Mouse (Mus musculus): Measurements from ENCODE around the gene Secisbp2l. TPM values are rescaled to one million over a fixed set of nuclear protein-coding genes. Genes with fewer than 3 reads are reported as not detected.
A peak's percentile ranks its signal among the peaks of the same experiment; 100 is the strongest.

The Secisbp2l gene
- 4.5 and 5.4 TPM in 2 replicates for polyA plus RNA-seq (2015; fragmentation: Nextera tagmentation; extraction: Ambion mirVana)

GRCm38 (mm10) chr2:125782719-125783109 is at the start of gene Secisbp2l:
TSS of gene Secisbp2l (minus strand) at chr2:125782870.
- peak within 1 kb of the TSS; percentile 82 for H3K27ac ChIP-seq (replicated peaks)
- H3K27me3 ChIP-seq: peaks cover 8% of the 10 kb centered on the region; the same call in 1 of the 2 replicates
- ATAC-seq (ENCODE audit: insufficient read depth): peak; percentile 99
- peak within 1 kb of the TSS; percentile 85 for H3K4me2 ChIP-seq
- peak within 1 kb of the TSS; percentile 98 for H3K9ac ChIP-seq
- peaks cover 24% of the 10 kb centered on the region for H3K4me1 ChIP-seq (replicated peaks)
- WGBS (ENCODE audit: insufficient replicate concordance): under 1% methylated on average over 28 of the region's 28 CpGs
- peak within 1 kb of the TSS; percentile 98 for H3K4me3 ChIP-seq (replicated peaks)
- H3K36me3 ChIP-seq (replicated peaks): 0 out of 2 replicates have a peak, but pooled peaks cover 6% of the 10 kb centered on the region
- no peaks in the 10 kb centered on the region for H3K9me3 ChIP-seq (replicated peaks)

DNA sequence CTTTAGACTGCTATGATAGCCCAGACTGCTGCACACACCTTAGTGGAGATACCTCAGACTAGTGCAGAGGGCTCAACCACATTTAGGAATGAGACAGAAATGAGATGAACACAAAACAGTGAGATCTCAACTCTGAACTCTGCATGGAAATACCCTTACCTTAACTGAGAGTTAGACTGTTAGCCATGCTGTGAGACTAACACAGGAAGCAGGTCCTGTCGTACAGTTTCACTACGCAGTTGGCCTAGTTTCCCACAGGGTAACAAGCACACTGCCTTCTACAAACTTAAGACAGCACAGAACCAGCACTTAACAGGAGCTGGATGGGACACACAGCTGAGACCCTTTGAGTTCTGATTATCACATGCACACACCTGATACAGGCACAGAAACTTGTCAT is 47.3 kb upstream of the Secisbp2l start:
- H3K27ac ChIP-seq (replicated peaks): no peak overlapping the region
- no peak overlapping the region for H3K4me3 ChIP-seq (replicated peaks)
- peaks cover 51% of the 10 kb centered on the region for H3K36me3 ChIP-seq (replicated peaks)
- no peaks in the 10 kb centered on the region for H3K27me3 ChIP-seq
- no peaks in the 10 kb centered on the region for H3K4me1 ChIP-seq (replicated peaks)
- H3K9me3 ChIP-seq (replicated peaks): no peaks in the 10 kb centered on the region
- H3K4me2 ChIP-seq: no peak overlapping the region
- ATAC-seq (ENCODE audit: insufficient read depth): no peak
- 80% methylated on average over 2 of the region's 2 CpGs for WGBS (ENCODE audit: insufficient replicate concordance)
- H3K9ac ChIP-seq: no peak overlapping the region

- no peaks in the 10 kb centered on the region for H3K9me3 ChIP-seq (replicated peaks)
- no peak overlapping the region for H3K9ac ChIP-seq
- H3K4me3 ChIP-seq (replicated peaks): no peak overlapping the region
- no peaks in the 10 kb centered on the region for H3K27me3 ChIP-seq
- H3K4me1 ChIP-seq (replicated peaks): no peaks in the 10 kb centered on the region
- ATAC-seq (ENCODE audit: insufficient read depth): no peak
- no peak overlapping the region for H3K4me2 ChIP-seq
- peaks cover 32% of the 10 kb centered on the region for H3K36me3 ChIP-seq (replicated peaks)
- WGBS (ENCODE audit: insufficient replicate concordance): 78% methylated on average over 4 of the region's 4 CpGs
- H3K27ac ChIP-seq (replicated peaks): no peak overlapping the region
Measured at GRCm38 (mm10) chr2:125827898-125828297, 45.2 kb upstream of the Secisbp2l start.

DNA sequence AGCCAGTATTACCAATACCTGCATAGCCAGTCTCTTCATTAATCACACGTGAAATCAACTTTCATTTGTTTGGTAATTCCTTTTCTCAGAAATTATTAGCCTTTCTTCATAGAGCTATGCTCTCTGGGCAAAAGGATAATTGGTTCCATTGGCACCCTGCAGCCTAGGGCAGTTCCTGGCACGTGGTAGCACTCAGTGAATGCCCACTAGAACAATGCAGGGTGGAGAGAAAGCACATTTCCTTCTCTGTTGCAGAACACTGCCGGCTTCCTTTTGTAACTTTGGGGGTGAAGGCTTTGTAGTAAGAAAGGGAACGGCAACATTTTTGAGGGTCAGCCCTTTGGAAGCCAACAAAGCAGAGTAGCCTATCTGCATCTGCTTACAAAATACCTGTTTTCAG is 43.5 kb upstream of the Secisbp2l start:
- no peak for ATAC-seq (ENCODE audit: insufficient read depth)
- no peak overlapping the region for H3K9ac ChIP-seq
- H3K36me3 ChIP-seq (replicated peaks): peaks cover 17% of the 10 kb centered on the region
- H3K9me3 ChIP-seq (replicated peaks): no peaks in the 10 kb centered on the region
- H3K4me3 ChIP-seq (replicated peaks): no peak overlapping the region
- no peaks in the 10 kb centered on the region for H3K4me1 ChIP-seq (replicated peaks)
- H3K27ac ChIP-seq (replicated peaks): no peak overlapping the region
- 53% methylated on average over 4 of the region's 4 CpGs for WGBS (ENCODE audit: insufficient replicate concordance)
- H3K4me2 ChIP-seq: no peak overlapping the region
- no peaks in the 10 kb centered on the region for H3K27me3 ChIP-seq

- H3K9me3 ChIP-seq (replicated peaks): no peaks in the 10 kb centered on the region
- no peak overlapping the region for H3K9ac ChIP-seq
- WGBS (ENCODE audit: insufficient replicate concordance): 67% methylated on average over 4 of the region's 4 CpGs
- H3K4me1 ChIP-seq (replicated peaks): no peaks in the 10 kb centered on the region
- H3K27ac ChIP-seq (replicated peaks): no peak overlapping the region
- H3K4me3 ChIP-seq (replicated peaks): no peak overlapping the region
- no peak overlapping the region for H3K4me2 ChIP-seq
- no peak for ATAC-seq (ENCODE audit: insufficient read depth)
- H3K27me3 ChIP-seq: no peaks in the 10 kb centered on the region
- no peaks in the 10 kb centered on the region for H3K36me3 ChIP-seq (replicated peaks)
Measured at GRCm38 (mm10) chr2:125820397-125820796, 37.7 kb upstream of the Secisbp2l start.

DNA sequence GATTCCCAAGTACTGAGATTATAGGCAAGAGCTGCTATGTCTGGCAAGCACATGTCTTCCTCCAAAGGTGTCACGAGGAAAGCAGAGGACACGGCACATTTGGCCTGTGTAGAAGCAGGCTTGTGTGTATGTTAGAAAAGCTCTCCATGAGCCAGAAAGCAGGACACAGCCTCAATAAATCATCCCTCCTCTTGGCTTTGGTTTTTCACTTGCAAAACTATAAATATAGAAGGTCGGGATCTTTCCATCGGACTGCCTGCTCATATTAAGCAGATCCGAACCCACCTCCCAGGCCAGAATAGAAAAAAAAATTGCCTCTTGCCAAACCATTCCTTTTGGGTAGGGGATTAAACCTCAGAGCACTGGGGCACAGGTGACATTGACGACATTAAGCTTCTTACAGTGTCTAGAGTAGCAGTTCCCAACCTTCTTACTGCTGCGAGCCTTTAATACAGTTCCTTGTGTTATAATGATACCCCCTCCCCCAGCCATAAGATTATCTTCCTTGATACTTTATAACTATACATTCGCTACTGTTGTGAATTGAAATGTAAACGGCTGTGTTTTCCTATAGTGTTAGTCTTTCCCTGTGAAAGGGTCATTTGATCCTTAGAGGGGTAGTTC is 31.4 kb upstream of the Secisbp2l start:
- Histone ChIP-seq H3K27me3 (no peaks in the 10 kb centered on the region), H3K4me3 (replicated peaks) (no peak overlapping the region), H3K4me2 (no peak overlapping the region), H3K9ac (no peak overlapping the region), H3K27ac (replicated peaks) (no peak overlapping the region), H3K4me1 (replicated peaks) (no peaks in the 10 kb centered on the region), H3K9me3 (replicated peaks) (no peaks in the 10 kb centered on the region), H3K36me3 (replicated peaks) (no peaks in the 10 kb centered on the region)
- WGBS (ENCODE audit: insufficient replicate concordance): 63% methylated on average over 9 of the region's 9 CpGs
- no peak for ATAC-seq (ENCODE audit: insufficient read depth)

- WGBS (ENCODE audit: insufficient replicate concordance): 14% methylated on average over 2 of the region's 2 CpGs
- Histone ChIP-seq H3K4me1 (replicated peaks) (no peaks in the 10 kb centered on the region), H3K9ac (no peak overlapping the region), H3K4me3 (replicated peaks) (no peak overlapping the region), H3K9me3 (replicated peaks) (no peaks in the 10 kb centered on the region), H3K27ac (replicated peaks) (no peak overlapping the region), H3K36me3 (replicated peaks) (no peaks in the 10 kb centered on the region), H3K27me3 (no peaks in the 10 kb centered on the region), H3K4me2 (no peak overlapping the region)
- ATAC-seq (ENCODE audit: insufficient read depth): no peak
Measured at GRCm38 (mm10) chr2:125811332-125811731, 28.7 kb upstream of the Secisbp2l start.

GRCm38 (mm10) chr2:125809551-125809950 is 26.9 kb upstream of the Secisbp2l start:
- no peaks in the 10 kb centered on the region for H3K36me3 ChIP-seq (replicated peaks)
- WGBS (ENCODE audit: insufficient replicate concordance): 65% methylated on average over 7 of the region's 7 CpGs
- no peak overlapping the region for H3K27ac ChIP-seq (replicated peaks)
- no peak overlapping the region for H3K9ac ChIP-seq
- H3K4me1 ChIP-seq (replicated peaks): no peaks in the 10 kb centered on the region
- no peaks in the 10 kb centered on the region for H3K27me3 ChIP-seq
- no peak overlapping the region for H3K4me2 ChIP-seq
- H3K9me3 ChIP-seq (replicated peaks): no peaks in the 10 kb centered on the region
- no peak for ATAC-seq (ENCODE audit: insufficient read depth)
- H3K4me3 ChIP-seq (replicated peaks): no peak overlapping the region

DNA sequence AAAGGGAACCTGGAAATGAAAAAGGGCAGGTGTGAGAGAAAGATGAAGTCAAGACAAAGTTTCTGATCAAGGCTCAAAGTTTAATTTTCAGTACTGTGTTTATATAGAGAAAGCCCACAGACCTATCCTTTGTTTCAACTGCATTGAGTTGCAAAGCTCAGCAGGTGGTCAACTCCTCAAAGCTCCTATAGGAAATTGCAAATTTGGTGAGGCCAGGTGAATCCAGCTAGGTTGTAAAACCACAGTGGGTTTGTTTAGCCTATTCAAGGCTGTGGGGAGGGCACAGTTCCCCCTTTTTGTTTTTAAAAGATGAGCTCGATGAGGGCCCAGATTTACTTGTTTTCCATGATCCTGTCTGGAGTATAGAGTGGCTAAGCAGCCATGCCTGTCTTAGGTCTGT is 23.2 kb upstream of the Secisbp2l start:
- H3K4me3 ChIP-seq (replicated peaks): no peak overlapping the region
- 33% methylated on average over 1 of the region's 1 CpGs for WGBS (ENCODE audit: insufficient replicate concordance)

GRCm38 (mm10) chr2:125801947-125802346 is 19.3 kb upstream of the Secisbp2l start:
- ATAC-seq (ENCODE audit: insufficient read depth): no peak
- no peaks in the 10 kb centered on the region for H3K4me1 ChIP-seq (replicated peaks)
- 57% methylated on average over 4 of the region's 4 CpGs for WGBS (ENCODE audit: insufficient replicate concordance)
- no peaks in the 10 kb centered on the region for H3K36me3 ChIP-seq (replicated peaks)
- no peak overlapping the region for H3K27ac ChIP-seq (replicated peaks)
- H3K27me3 ChIP-seq: no peaks in the 10 kb centered on the region
- H3K9me3 ChIP-seq (replicated peaks): no peaks in the 10 kb centered on the region
- no peak overlapping the region for H3K4me2 ChIP-seq
- H3K4me3 ChIP-seq (replicated peaks): no peak overlapping the region
- no peak overlapping the region for H3K9ac ChIP-seq

More for the DNA sequence above, 23.2 kb upstream of the Secisbp2l start:
- no peak overlapping the region for H3K9ac ChIP-seq
- H3K9me3 ChIP-seq (replicated peaks): no peaks in the 10 kb centered on the region
- no peak overlapping the region for H3K27ac ChIP-seq (replicated peaks)
- no peak overlapping the region for H3K4me2 ChIP-seq
- no peaks in the 10 kb centered on the region for H3K27me3 ChIP-seq
- no peak for ATAC-seq (ENCODE audit: insufficient read depth)
- H3K36me3 ChIP-seq (replicated peaks): no peaks in the 10 kb centered on the region
- H3K4me1 ChIP-seq (replicated peaks): no peaks in the 10 kb centered on the region

DNA sequence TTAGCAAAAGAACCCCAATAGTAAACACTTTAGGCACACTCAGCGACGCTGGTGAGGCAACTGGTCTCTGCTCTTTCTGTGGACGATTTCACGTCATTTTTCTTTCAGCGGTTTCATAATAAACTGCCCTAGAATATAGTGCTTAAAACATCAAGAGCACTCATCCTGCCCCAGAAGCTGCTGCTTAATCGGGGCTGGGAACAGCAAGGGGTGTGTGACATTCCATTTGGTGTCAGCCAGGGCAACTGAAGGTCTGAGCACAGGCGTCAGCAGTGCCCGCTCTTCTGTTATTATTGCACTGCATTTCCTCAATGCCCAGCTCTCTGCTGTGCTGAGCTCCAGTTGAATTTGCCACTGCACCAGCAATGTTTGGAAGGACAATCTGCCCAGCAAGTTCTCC is 18.4 kb upstream of the Secisbp2l start:
- Histone ChIP-seq H3K27me3 (no peaks in the 10 kb centered on the region), H3K9me3 (replicated peaks) (no peaks in the 10 kb centered on the region), H3K36me3 (replicated peaks) (no peaks in the 10 kb centered on the region), H3K27ac (replicated peaks) (no peak overlapping the region), H3K4me3 (replicated peaks) (no peak overlapping the region), H3K9ac (no peak overlapping the region), H3K4me1 (replicated peaks) (no peaks in the 10 kb centered on the region), H3K4me2 (no peak overlapping the region)
- WGBS (ENCODE audit: insufficient replicate concordance): 56% methylated on average over 8 of the region's 8 CpGs
- no peak for ATAC-seq (ENCODE audit: insufficient read depth)

- no peak overlapping the region for H3K4me2 ChIP-seq
- no peak overlapping the region for H3K27ac ChIP-seq (replicated peaks)
- H3K9ac ChIP-seq: no peak overlapping the region
- no peak overlapping the region for H3K4me3 ChIP-seq (replicated peaks)
- no peaks in the 10 kb centered on the region for H3K4me1 ChIP-seq (replicated peaks)
- H3K27me3 ChIP-seq: no peaks in the 10 kb centered on the region
- H3K36me3 ChIP-seq (replicated peaks): no peaks in the 10 kb centered on the region
- ATAC-seq (ENCODE audit: insufficient read depth): no peak
- H3K9me3 ChIP-seq (replicated peaks): no peaks in the 10 kb centered on the region
- WGBS (ENCODE audit: insufficient replicate concordance): 44% methylated on average over 4 of the region's 4 CpGs
Measured at GRCm38 (mm10) chr2:125800428-125800827, 17.8 kb upstream of the Secisbp2l start.
